Mouse (Mus musculus): ENCODE measurements around the gene Gm28305.
A peak's percentile ranks its signal among the peaks of the same experiment; 100 is the strongest.

Gene Gm28305

GRCm38 (mm10) chr9:104040362-104040761 is at the start of gene Gm28305:
TSS of gene Gm28305 (plus strand) at chr9:104040662.
- DNase-seq (ENCODE audit: low spot score in 2 of 2): no peak

DNA sequence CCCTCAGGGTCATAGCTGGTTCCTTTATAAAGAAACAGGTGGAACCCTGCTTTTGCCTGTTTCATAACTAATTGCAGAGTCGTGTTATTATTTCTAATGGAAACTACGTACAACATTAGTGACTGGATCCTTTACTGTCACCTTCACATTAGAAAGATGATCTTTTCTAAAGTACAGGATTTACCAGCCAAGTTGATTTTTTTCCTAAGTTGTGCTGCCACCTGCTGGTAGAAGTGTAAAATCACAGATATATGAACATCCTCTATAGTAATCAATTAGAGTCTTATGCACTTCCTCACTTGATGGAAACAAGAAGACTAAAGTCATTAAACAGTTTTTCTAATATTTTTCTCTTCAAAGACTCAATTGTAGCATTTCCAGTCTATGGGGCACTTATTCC is 44.0 kb upstream of the Gm28305 start:
- DNase-seq (ENCODE audit: low spot score in 2 of 2): peak in 1 of 2 experiments; percentile 11

DNA sequence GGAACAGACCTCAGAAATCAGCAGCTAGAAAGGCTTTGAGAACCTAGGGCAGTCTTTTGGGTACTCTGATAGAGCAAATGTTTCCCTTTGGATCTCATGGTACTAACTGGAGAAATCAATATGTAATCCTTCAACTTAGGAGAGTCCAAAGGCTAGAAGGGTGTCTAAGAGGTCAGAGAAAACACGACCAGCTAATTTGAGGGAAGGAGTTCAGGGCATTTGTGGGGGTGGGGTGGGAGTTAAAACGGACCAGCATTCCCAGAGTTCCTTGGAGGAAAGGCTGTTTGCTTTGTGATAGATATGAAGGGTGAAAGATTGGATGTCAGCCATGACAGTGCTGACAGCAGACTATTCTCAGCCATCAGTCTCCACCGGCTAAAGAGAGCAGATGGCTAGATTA is 39.9 kb upstream of the Gm28305 start:
- DNase-seq (ENCODE audit: low spot score in 2 of 2): no peak

- peak; percentile 99 to 100 for DNase-seq (ENCODE audit: low spot score in 2 of 2)
Observed at GRCm38 (mm10) chr9:104001921-104002859, 38.3 kb upstream of the Gm28305 start, which contains the start of gene Nphp3. TSS of gene Nphp3 (plus strand) at chr9:104002544.

DNA sequence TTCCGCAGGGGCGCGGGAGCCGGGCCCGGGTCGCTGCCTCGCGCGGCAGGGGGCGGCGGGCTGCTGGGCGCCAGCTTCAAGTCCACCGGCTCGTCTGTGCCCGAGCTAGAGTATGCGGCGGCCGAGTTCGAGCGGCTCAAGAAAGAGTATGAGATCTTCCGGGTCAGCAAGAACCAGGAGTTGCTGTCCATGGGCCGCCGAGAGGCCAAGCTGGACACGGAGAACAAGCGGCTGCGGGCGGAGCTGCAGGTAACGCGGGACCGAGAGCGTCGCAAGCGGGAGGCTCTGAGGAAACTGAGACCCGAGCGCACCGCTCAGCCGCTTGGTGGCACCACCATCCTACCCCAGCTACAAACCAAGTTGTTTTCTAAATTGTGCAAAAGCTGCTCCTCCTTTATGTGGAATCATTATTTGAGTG is 37.5 kb upstream of the Gm28305 start:
- peak in 1 of 2 experiments; percentile 66 for DNase-seq (ENCODE audit: low spot score in 2 of 2)

DNA sequence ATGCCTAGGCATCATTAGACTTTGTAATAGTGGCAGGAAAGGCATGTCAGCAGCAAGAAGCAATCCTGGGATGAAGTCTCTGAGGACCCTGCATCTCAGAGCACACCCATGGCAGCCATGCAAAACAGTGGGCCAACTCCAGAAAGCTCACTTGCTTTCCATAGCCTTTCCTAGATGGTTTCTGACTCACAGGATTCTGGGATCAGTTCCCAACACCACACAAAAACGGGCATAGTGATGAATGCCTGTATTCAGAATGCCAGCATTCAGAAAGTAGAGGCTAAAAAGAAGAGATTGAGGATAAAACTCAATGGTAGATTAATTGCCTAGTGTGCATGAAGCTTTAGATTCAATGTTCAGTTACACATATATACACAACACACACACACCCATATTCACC is 25.9 kb upstream of the Gm28305 start:
- no peak for DNase-seq (ENCODE audit: low spot score in 2 of 2)

GRCm38 (mm10) chr9:104021026-104021425 is 19.4 kb upstream of the Gm28305 start:
- DNase-seq (ENCODE audit: low spot score in 2 of 2): no peak

DNA sequence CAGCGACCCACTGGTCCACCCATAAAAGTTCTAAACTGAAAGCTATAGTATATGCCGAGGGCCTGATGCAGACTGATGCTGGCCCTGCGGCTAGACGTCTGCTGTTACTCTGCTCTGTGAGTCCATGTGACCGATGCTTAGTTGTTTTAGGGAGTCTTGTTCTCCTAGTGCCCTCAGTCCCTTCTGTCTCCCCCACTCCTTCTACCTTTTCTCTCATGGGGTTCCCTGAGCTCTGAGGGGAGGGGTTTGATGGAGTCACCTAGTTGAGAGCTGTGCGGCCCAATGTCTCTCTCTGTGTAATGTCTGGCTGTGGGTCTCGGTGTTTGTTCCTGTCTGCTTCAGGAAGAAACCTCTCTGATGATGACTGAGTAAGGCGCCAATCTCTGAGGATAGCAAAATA is 13.3 kb upstream of the Gm28305 start:
- DNase-seq (ENCODE audit: low spot score in 2 of 2): no peak

DNA sequence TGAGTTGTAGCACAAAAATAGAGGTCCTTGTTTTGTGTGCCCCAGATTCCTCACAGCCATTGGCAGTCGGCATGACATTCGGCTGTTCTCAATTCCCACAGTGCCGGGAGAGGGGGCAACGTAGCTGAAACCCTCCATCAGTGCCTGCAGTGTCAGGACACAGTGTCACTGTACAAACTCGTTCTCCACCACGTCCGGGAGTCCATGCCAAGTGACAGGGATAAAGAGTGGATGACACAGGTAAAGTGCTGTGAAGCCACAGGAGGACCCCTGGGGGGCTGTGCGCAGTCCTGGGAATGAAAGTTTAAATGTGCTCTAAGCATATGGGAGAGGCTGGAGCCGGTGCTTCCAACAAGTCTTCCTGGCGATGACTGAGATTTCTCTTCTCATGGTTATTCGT is 10.6 kb upstream of the Gm28305 start:
- DNase-seq (ENCODE audit: low spot score in 2 of 2): no peak

DNA sequence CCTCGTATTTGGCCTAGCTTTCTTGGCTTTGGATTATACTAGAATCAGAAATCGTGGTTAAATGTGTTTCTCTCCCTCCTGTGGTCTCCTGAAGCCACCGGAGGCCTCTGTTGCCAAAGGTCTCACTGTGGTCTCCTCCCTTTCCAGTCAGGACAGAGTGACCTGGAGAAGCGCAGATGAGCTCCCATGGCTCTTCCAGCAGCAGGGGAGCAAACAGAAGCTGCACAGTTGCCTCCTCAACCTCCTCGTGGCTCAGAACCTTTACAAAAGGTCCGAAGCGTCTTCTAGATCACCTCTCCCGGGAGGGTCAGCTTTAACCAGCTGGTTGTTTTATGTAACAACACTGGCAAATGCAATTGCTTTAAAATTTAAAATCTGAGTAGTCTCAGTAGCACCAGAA is 6.2 kb upstream of the Gm28305 start:
- DNase-seq (ENCODE audit: low spot score in 2 of 2): no peak

- DNase-seq (ENCODE audit: low spot score in 2 of 2): no peak
Observed at GRCm38 (mm10) chr9:104034718-104035117, 5.7 kb upstream of the Gm28305 start.

GRCm38 (mm10) chr9:104035261-104036015 is 5.0 kb upstream of the Gm28305 start:
- peak; percentile 66 to 80 for DNase-seq (ENCODE audit: low spot score in 2 of 2)

- DNase-seq (ENCODE audit: low spot score in 2 of 2): no peak
Observed at GRCm38 (mm10) chr9:104038266-104038665, 2.2 kb upstream of the Gm28305 start.

DNA sequence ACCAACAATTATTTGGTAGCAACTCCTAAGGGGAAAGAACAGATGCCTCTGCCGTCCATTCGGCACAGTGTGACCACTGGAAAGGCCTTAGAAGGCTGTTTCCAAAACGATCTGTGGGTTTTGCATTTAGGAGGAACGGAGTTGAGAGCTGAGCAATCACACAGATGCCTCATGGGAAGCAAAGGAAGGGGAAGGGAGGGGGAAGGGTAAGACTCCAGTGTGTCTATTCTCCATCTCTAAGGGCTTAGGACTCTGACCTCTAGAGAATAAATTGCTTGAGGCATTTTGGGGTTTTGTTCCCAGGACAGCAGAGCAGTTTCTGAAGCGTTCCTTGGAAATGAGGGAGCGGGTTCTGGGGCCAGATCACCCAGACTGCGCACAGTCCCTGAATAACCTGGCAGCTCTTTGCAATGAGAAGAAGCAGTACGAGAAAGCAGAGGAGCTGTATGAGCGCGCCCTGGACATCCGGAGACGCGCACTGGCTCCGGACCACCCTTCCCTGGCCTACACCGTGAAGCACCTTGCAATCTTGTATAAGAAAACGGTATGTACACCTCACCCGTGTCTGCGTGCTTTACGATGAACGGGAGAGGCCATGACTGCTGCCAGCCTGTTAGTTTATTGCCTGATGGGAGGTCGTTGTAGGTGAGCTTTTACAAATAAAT is 1.3 kb upstream of the Gm28305 start:
- no peak for DNase-seq (ENCODE audit: low spot score in 2 of 2)

GRCm38 (mm10) chr9:104039742-104040141 is 720 bp upstream of the Gm28305 start:
- DNase-seq (ENCODE audit: low spot score in 2 of 2): no peak

- DNase-seq (ENCODE audit: low spot score in 2 of 2): no peak
Observed at GRCm38 (mm10) chr9:104043676-104044075, 3.2 kb downstream of the Gm28305 start.

DNA sequence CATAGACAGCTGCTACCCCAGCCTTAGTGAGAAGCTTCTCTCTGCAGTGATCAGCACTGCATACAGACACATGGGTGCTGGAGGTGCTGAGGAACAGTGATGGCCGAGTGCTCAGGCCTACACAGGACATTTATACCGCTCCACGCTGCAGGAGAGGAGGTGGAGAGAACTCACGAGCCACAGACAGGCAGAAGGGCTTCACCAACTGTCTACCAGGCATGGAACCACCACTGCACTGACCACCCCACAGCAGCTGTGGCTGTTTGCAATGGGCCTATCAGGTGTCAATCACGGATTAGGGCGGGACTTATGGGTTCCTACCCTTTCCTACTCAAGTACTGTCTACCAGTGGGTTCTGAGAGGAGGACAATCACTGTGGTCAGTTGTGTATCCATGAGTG is 10.6 kb downstream of the Gm28305 start:
- no peak for DNase-seq (ENCODE audit: low spot score in 2 of 2)

DNA sequence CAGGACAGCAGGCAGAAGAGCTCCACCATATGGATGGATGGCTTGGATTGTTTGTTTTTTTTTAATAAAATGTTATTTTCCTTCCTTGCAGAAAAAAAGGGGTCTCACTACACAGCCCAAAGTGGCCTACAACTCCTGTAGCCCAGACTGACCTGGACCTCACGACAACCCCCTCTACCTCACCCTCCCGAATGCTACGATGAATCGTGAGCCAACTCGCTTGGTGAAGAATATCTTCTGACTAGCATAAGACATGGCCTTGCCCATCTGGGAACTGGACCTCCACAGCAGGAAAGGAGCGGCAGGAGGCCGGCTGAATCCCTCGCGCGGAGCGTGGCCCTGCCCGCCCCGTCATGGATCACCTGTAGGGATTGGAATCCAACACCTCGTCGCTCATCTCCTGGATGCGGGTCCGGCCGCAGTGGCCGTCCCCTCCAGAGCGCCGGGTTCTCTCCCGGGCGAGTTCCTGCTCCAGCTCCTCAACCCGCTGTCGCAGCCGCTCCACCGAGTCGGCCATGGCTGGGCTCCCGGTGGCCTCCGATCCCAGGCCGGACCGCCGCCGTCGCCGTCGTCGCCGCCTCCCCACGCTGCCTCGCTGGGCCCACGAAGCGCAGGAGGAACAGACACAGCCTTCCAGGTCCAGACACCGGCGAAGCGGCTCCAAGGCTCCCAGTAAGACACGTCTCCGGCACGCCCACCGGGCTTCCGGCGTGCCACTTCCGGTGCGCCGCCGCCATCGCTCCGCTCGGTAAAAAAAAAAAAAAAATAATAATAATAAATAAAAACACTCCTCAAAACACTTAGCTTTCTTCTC is 22.2 kb downstream of the Gm28305 start, which contains the start of gene Uba5:
Gene Uba5, minus strand, starts transcription at position 705 of the 814 bp plus-strand sequence.
- DNase-seq (ENCODE audit: low spot score in 2 of 2): peak; percentile 63 to 69

- DNase-seq (ENCODE audit: low spot score in 2 of 2): peak; percentile 79 to 86
Observed at GRCm38 (mm10) chr9:104063244-104063961, 22.9 kb downstream of the Gm28305 start, which contains the start of gene Acad11. TSS of gene Acad11 (plus strand) at chr9:104063377.

DNA sequence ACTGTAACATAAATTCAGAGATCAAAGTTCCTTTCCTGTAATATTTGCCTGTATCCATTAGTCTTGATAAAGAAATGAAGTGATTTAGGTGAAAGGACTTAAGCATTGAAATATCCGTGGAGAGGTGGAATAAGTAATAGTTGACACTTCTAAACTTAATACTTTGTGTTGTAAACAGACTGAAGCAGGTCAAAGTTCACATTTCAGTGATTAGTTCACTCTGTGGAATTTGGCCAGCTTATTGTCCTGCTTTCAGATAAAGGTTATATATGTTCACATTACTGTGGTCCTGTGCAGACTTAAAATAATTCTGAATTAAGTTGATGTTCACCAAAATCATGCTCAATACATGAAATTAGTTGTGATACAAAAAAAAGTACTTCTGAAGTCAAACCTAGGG is 24.1 kb downstream of the Gm28305 start:
- no peak for DNase-seq (ENCODE audit: low spot score in 2 of 2)
